Mouse (Mus musculus) myocyte (in vitro differentiated cells): ENCODE data around the gene Mta3. TPM values are rescaled to one million over a fixed set of nuclear protein-coding genes. Genes with fewer than 3 reads are reported as not detected.
A peak's percentile ranks its signal among the peaks of the same experiment; 100 is the strongest.

Experiments used
- H3K27me3 ChIP-seq: one replicate; pipeline ENCODE4 v1.6.1; 2011; ENCODE audit not compliant: control insufficient read depth, insufficient read depth, insufficient read length
- H3K36me3 ChIP-seq: one replicate; pipeline ENCODE4 v1.6.1; 2011; ENCODE audit not compliant: control insufficient read depth, insufficient read depth
- H3K4me2 ChIP-seq: one replicate; pipeline ENCODE4 v1.6.1; 2011; ENCODE audit warnings: low read depth, control low read depth
- H3K4me3 ChIP-seq: one replicate; pipeline ENCODE4 v1.5.1; 2011; ENCODE audit warnings: mild to moderate bottlenecking, control low read depth, moderate library complexity
- H3K79me2 ChIP-seq: one replicate; pipeline ENCODE4 v1.6.1; 2011; ENCODE audit not compliant: control insufficient read depth, insufficient read depth
- H3ac ChIP-seq: one replicate; pipeline ENCODE4 v1.6.1; 2011; ENCODE audit not compliant: control insufficient read depth, insufficient read length
- CEBPB ChIP-seq: IDR thresholded peaks from 2 replicates; pipeline ENCODE4 v1.6.1; 2011; ENCODE audit warnings: mild to moderate bottlenecking, moderate library complexity; ENCODE audit not compliant: poor library complexity, insufficient read depth, severe bottlenecking
- E2F4 ChIP-seq: IDR thresholded peaks from one replicate; pipeline ENCODE4 v1.6.1; 2011; ENCODE audit warnings: mild to moderate bottlenecking, control low read depth, moderate library complexity; ENCODE audit not compliant: insufficient read depth
- MAX ChIP-seq: IDR thresholded peaks from one replicate; pipeline ENCODE4 v1.6.1; 2011; ENCODE audit warnings: low read depth, mild to moderate bottlenecking, control low read depth
- MYOD1 ChIP-seq, 3 experiments: IDR thresholded peaks; one replicate each; pipeline ENCODE4 v1.6.1; 2011; ENCODE audit warnings: control low read depth in 2 of 3, low read depth in 2 of 3, mild to moderate bottlenecking in 2 of 3, moderate library complexity in 1 of 3; ENCODE audit not compliant: insufficient read length in 2 of 3, control insufficient read depth in 1 of 3
- MYOG ChIP-seq, 3 experiments: IDR thresholded peaks; one replicate each; pipeline ENCODE4 v1.6.1; 2011; ENCODE audit warnings: control low read depth in 2 of 3, low read depth in 2 of 3, mild to moderate bottlenecking in 2 of 3; ENCODE audit not compliant: insufficient read length in 2 of 3, control insufficient read depth in 1 of 3, insufficient read depth in 1 of 3
- POLR2A ChIP-seq: IDR thresholded peaks from one replicate; pipeline ENCODE4 v1.6.1; 2011; ENCODE audit warnings: low read depth, mild to moderate bottlenecking, control low read depth, moderate library complexity; ENCODE audit not compliant: insufficient read length
- POLR2AphosphoS2 ChIP-seq: IDR thresholded peaks from one replicate; pipeline ENCODE4 v1.6.1; 2011; ENCODE audit warnings: low read depth, control low read depth; ENCODE audit not compliant: insufficient read length
- REST ChIP-seq: IDR thresholded peaks from one replicate; pipeline ENCODE4 v1.6.1; 2011; ENCODE audit warnings: mild to moderate bottlenecking, control low read depth, moderate library complexity; ENCODE audit not compliant: insufficient read depth, insufficient read length
- SRF ChIP-seq: IDR thresholded peaks from one replicate; pipeline ENCODE4 v1.6.1; 2011; ENCODE audit warnings: low read depth; ENCODE audit not compliant: control insufficient read depth, insufficient read length
- TCF12 ChIP-seq: IDR thresholded peaks from one replicate; pipeline ENCODE4 v1.6.1; 2011; ENCODE audit warnings: mild to moderate bottlenecking, control low read depth; ENCODE audit not compliant: poor library complexity, insufficient read depth, severe bottlenecking
- TCF3 ChIP-seq: IDR thresholded peaks from one replicate; pipeline ENCODE4 v1.6.1; 2011; ENCODE audit warnings: low read depth, control low read depth; ENCODE audit not compliant: insufficient read length
- USF1 ChIP-seq: IDR thresholded peaks from one replicate; pipeline ENCODE4 v1.6.1; 2011; ENCODE audit warnings: low read depth, mild to moderate bottlenecking, control low read depth, moderate library complexity
- polyA plus RNA-seq: library from polyadenylated mRNA; unstranded; fragments of >200 nt; fragmentation: generic; extraction: Trizol; gene quantifications from one replicate; pipeline ENCODE4 v1.2.1, GENCODE M21; 2012; ENCODE audit warnings: missing spikeins

The Mta3 gene
- polyA plus RNA-seq, 1 experiment: 30.6 TPM

- no peak overlapping the region for H3ac ChIP-seq
- no peaks in the 10 kb centered on the region for H3K27me3 ChIP-seq
- no peaks in the 10 kb centered on the region for H3K79me2 ChIP-seq
- H3K4me2 ChIP-seq: no peak overlapping the region
- H3K4me3 ChIP-seq: no peak overlapping the region
- H3K36me3 ChIP-seq: no peaks in the 10 kb centered on the region
- TF ChIP-seq REST: no peak
- no peak for TF ChIP-seq TCF12
- no peak for TF ChIP-seq USF1
Observed at GRCm38 (mm10) chr17:83821876-83822275, 115.9 kb downstream of the Mta3 start.

DNA sequence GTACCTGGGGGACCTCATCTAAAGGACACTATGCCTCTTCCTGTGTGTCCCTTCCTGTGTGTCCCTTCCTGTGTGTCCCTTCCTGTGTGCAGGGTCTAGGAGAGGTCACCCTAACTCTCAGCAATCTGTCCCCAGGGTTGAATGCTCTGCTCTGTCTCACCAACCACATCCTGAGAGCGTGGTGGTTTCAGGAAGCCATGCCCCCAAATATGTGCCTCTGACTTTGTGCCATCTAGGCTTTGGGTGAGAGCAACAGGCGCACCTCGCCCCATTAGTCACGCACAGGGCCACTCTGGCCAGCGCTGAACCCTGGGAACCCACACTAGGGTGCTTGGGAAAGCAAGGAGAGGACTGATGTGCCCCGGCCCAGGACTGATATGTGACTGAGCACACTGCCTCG, 117.9 kb downstream of the Mta3 start:
- Histone ChIP-seq H3ac (no peak overlapping the region), H3K4me2 (no peak overlapping the region), H3K79me2 (no peaks in the 10 kb centered on the region), H3K27me3 (no peaks in the 10 kb centered on the region), H3K36me3 (no peaks in the 10 kb centered on the region), H3K4me3 (no peak overlapping the region)
- TF ChIP-seq TCF12 (no peak), POLR2AphosphoS2 (no peak), USF1 (no peak), POLR2A (no peak), E2F4 (no peak), SRF (no peak), TCF3 (no peak), CEBPB (no peak), MAX (no peak), MYOD1 (IDR thresholded peaks at IDR 0.05; ENCODE audit: control insufficient read depth in 1 of 3, insufficient read length in 2 of 3, low read depth in 2 of 3) (no peak), MYOG (IDR thresholded peaks at IDR 0.05; ENCODE audit: control insufficient read depth in 1 of 3, insufficient read depth in 1 of 3, insufficient read length in 2 of 3, low read depth in 2 of 3) (no peak), REST (no peak)

DNA sequence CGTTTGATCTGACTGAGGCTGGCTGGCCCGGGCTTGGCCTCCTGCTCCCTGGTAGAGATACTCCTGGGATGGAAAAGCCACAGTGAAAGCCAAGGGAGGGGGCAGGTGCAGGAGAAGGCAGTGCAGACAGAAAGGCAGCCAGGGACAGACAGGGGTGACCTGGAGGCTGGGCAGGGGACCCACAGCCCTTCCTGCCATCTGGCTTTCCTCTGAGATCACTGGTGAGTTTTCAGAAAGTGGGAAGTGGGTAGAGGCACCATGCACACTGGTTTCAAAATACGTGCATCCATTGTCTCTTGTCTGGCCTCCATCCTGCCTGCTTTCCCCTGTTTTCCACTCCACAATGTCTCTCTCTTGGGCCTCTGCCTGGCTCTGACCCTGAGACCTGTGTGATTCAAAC, 123.4 kb downstream of the Mta3 start:
- H3K79me2 ChIP-seq: no peaks in the 10 kb centered on the region
- no peak overlapping the region for H3K4me3 ChIP-seq
- H3K4me2 ChIP-seq: no peak overlapping the region
- no peaks in the 10 kb centered on the region for H3K27me3 ChIP-seq
- no peaks in the 10 kb centered on the region for H3K36me3 ChIP-seq
- H3ac ChIP-seq: no peak overlapping the region
- TF ChIP-seq TCF12: no peak
- TF ChIP-seq CEBPB: no peak

DNA sequence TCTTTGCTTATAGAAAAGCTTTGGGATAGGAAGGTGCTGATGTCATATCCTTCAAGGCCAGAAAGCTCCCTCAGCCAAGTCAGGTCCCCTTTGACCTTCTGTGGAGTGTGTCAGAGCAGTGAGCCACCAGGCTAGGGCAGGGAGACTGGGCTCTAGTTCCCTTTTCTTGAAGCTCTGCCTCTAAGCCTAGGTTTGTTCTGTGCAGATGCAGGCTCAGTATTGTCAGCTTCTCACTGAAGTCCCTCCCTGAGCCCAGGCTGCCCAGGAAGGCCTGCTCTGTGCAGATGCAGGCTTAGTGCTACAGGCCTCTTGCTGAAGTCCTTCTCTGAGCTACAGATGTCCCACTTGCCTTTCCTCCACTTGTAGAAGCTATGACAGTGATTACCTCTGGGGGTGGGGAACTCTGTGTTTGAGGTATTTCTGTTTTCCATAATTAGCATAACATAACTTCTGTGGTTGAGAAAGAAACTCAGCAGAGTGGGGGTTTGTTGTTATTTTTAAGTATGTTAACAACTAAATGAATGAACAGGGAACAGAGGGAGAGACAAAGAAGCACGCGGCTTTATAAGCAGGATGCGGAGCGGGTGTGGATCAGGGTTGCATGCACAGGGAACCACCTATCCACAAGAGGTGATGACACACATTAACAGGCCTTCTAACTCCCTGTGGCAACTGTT, 124.8 kb downstream of the Mta3 start:
- H3K36me3 ChIP-seq: no peaks in the 10 kb centered on the region
- no peaks in the 10 kb centered on the region for H3K27me3 ChIP-seq
- H3K4me3 ChIP-seq: no peak overlapping the region
- TF ChIP-seq MYOD1 (IDR thresholded peaks at IDR 0.05; ENCODE audit: control insufficient read depth in 1 of 3, insufficient read length in 2 of 3, low read depth in 2 of 3): no peak
- no peak for TF ChIP-seq E2F4
- no peak for TF ChIP-seq REST
- TF ChIP-seq POLR2A: no peak
- TF ChIP-seq POLR2AphosphoS2: no peak
- TF ChIP-seq TCF12: no peak
- TF ChIP-seq CEBPB: no peak
- TF ChIP-seq TCF3: no peak
- no peak for TF ChIP-seq MAX
- H3ac ChIP-seq: no peak overlapping the region
- no peak overlapping the region for H3K4me2 ChIP-seq
- H3K79me2 ChIP-seq: no peaks in the 10 kb centered on the region

GRCm38 (mm10) chr17:83834120-83834519, 128.2 kb downstream of the Mta3 start:
- H3K4me3 ChIP-seq: no peak overlapping the region
- no peaks in the 10 kb centered on the region for H3K36me3 ChIP-seq
- no peak overlapping the region for H3ac ChIP-seq
- TF ChIP-seq USF1 (peak; percentile 30), TCF12 (no peak)
- H3K27me3 ChIP-seq: peaks cover 14% of the 10 kb centered on the region
- H3K4me2 ChIP-seq: no peak overlapping the region
- H3K79me2 ChIP-seq: no peaks in the 10 kb centered on the region

- Histone ChIP-seq H3K4me3 (no peak overlapping the region), H3ac (no peak overlapping the region), H3K79me2 (no peaks in the 10 kb centered on the region), H3K27me3 (peaks cover 14% of the 10 kb centered on the region), H3K36me3 (no peaks in the 10 kb centered on the region), H3K4me2 (no peak overlapping the region)
- TF ChIP-seq TCF12: no peak
- TF ChIP-seq CEBPB: no peak
- no peak for TF ChIP-seq TCF3
- no peak for TF ChIP-seq MYOD1 (IDR thresholded peaks at IDR 0.05; ENCODE audit: control insufficient read depth in 1 of 3, insufficient read length in 2 of 3, low read depth in 2 of 3)
- TF ChIP-seq MYOG (IDR thresholded peaks at IDR 0.05; ENCODE audit: control insufficient read depth in 1 of 3, insufficient read depth in 1 of 3, insufficient read length in 2 of 3, low read depth in 2 of 3): no peak
- TF ChIP-seq SRF: no peak
- TF ChIP-seq USF1: no peak
- TF ChIP-seq E2F4: no peak
- TF ChIP-seq REST: no peak
Observed at GRCm38 (mm10) chr17:83836048-83836447, 130.1 kb downstream of the Mta3 start.
